Mouse (Mus musculus) natural killer cell, adult 2 months (primary cell): Measurements from ENCODE around the gene Pcnx2.

ENCODE experiments used
- DNase-seq, 2 experiments: peaks; one replicate each; pipeline ENCODE4 v3.0.0; 2022; ENCODE audit warnings: low spot score in 2 of 2

The Pcnx2 gene

GRCm38 (mm10) chr8:125897868-125898788, at the start of gene Pcnx2:
Gene Pcnx2, minus strand, starts transcription at chr8:125898317.
- no peak for DNase-seq

GRCm38 (mm10) chr8:125944511-125944910, 46.4 kb upstream of the Pcnx2 start:
- DNase-seq: no peak

- DNase-seq: peak in 1 of 2 experiments; percentile 20
Measured at GRCm38 (mm10) chr8:125935649-125936048, 37.5 kb upstream of the Pcnx2 start.

- DNase-seq: no peak
Measured at GRCm38 (mm10) chr8:125931822-125932221, 33.7 kb upstream of the Pcnx2 start.

GRCm38 (mm10) chr8:125930276-125931046, 32.3 kb upstream of the Pcnx2 start:
- no peak for DNase-seq

GRCm38 (mm10) chr8:125926636-125927035, 28.5 kb upstream of the Pcnx2 start:
- no peak for DNase-seq

GRCm38 (mm10) chr8:125922333-125922732, 24.2 kb upstream of the Pcnx2 start:
- DNase-seq: no peak

GRCm38 (mm10) chr8:125920761-125921160, 22.6 kb upstream of the Pcnx2 start:
- no peak for DNase-seq

GRCm38 (mm10) chr8:125920281-125920680, 22.2 kb upstream of the Pcnx2 start:
- no peak for DNase-seq

- DNase-seq: no peak
Measured at GRCm38 (mm10) chr8:125919560-125919959, 21.4 kb upstream of the Pcnx2 start.

GRCm38 (mm10) chr8:125918719-125919118, 20.6 kb upstream of the Pcnx2 start:
- no peak for DNase-seq

GRCm38 (mm10) chr8:125917013-125917412, 18.9 kb upstream of the Pcnx2 start:
- no peak for DNase-seq

GRCm38 (mm10) chr8:125914386-125914785, 16.3 kb upstream of the Pcnx2 start:
- DNase-seq: no peak

- DNase-seq: no peak
Measured at GRCm38 (mm10) chr8:125913206-125913605, 15.1 kb upstream of the Pcnx2 start.

GRCm38 (mm10) chr8:125911229-125911580, 13.1 kb upstream of the Pcnx2 start:
- DNase-seq: no peak

GRCm38 (mm10) chr8:125910365-125911228, 12.5 kb upstream of the Pcnx2 start, which contains the start of gene Map3k21:
Gene Map3k21, plus strand, starts transcription at chr8:125910450.
- no peak for DNase-seq

- no peak for DNase-seq
Measured at GRCm38 (mm10) chr8:125909661-125910364, 11.7 kb upstream of the Pcnx2 start.

GRCm38 (mm10) chr8:125907311-125907710, 9.2 kb upstream of the Pcnx2 start:
- DNase-seq: no peak

GRCm38 (mm10) chr8:125905341-125905740, 7.2 kb upstream of the Pcnx2 start:
- DNase-seq: no peak

GRCm38 (mm10) chr8:125902521-125902920, 4.4 kb upstream of the Pcnx2 start:
- no peak for DNase-seq

GRCm38 (mm10) chr8:125901167-125901566, 3.0 kb upstream of the Pcnx2 start:
- no peak for DNase-seq
